Mouse (Mus musculus) cortical plate, adult 2 months (tissue): ENCODE results near the gene Ttc30a1.

ENCODE experiments used
- CTCF ChIP-seq: fragments of 200-500 bp; IDR thresholded peaks from 2 replicates; pipeline ENCODE4 v1.5.1; 2011; ENCODE audit warnings: mild to moderate bottlenecking, control low read depth, low read length; ENCODE audit not compliant: insufficient read depth; ENCODE audit errors: extremely low read depth
- POLR2A ChIP-seq: fragments of 200-500 bp; IDR thresholded peaks from 2 replicates; pipeline ENCODE4 v1.6.1; 2011; ENCODE audit warnings: mild to moderate bottlenecking, low read length, control low read depth; ENCODE audit not compliant: insufficient read depth; ENCODE audit errors: extremely low read depth

- TF ChIP-seq POLR2A (no peak), CTCF (no peak)
Measured at GRCm38 (mm10) chr2:75953320-75953719, 28.4 kb downstream of the Ttc30a1 start.
